Mouse (Mus musculus) fat pad, adult 2 months (tissue): ENCODE measurements at regions not wholly inside any gene's neighbourhood (a gene's known extent, or its start where the extent isn't known, plus 50 kb on each side); places are given as distances from the start of the nearest gene placed in this dataset.
A peak's percentile ranks its signal among the peaks of the same experiment; 100 is the strongest.

Experiments
- DNase-seq: peaks from one replicate; pipeline ENCODE4 v3.0.0-alpha.2; 2011; ENCODE audit warnings: low read depth, low spot score; ENCODE audit errors: extremely low read depth

GRCm38 (mm10) chr19:33042760-33043159 is 285.5 kb downstream of the Pten start:
- DNase-seq, result no peak

- no peak for DNase-seq
These were observed 286.4 kb downstream of the Pten start for GRCm38 (mm10) chr19:33043696-33044095.

- DNase-seq, result no peak
These were observed 291.6 kb downstream of the Pten start for GRCm38 (mm10) chr19:33048754-33049442.

GRCm38 (mm10) chr19:33053199-33053867 is 296.0 kb downstream of the Pten start:
- DNase-seq, result no peak

GRCm38 (mm10) chr19:33056372-33056791 is 299.1 kb downstream of the Pten start:
- DNase-seq, result no peak

- DNase-seq, result no peak
These were observed 303.7 kb downstream of the Pten start for GRCm38 (mm10) chr19:33061006-33061405.

- peak; percentile 87 for DNase-seq
These were observed 305.1 kb downstream of the Pten start for GRCm38 (mm10) chr19:33062165-33063058.

GRCm38 (mm10) chr19:33065274-33066200 is 308.2 kb downstream of the Pten start:
- no peak for DNase-seq

GRCm38 (mm10) chr19:33068351-33068955 is 311.2 kb downstream of the Pten start:
- no peak for DNase-seq

GRCm38 (mm10) chr19:33069761-33070160 is 312.5 kb downstream of the Pten start:
- DNase-seq, result no peak

- DNase-seq, result no peak
These were observed 315.0 kb downstream of the Pten start for GRCm38 (mm10) chr19:33072299-33072698.

- no peak for DNase-seq
These were observed 317.2 kb downstream of the Rnls start for GRCm38 (mm10) chr19:33074907-33075306.

GRCm38 (mm10) chr19:33078681-33079360 is 313.3 kb downstream of the Rnls start:
- no peak for DNase-seq

- DNase-seq, result no peak
These were observed 312.1 kb downstream of the Rnls start for GRCm38 (mm10) chr19:33079959-33080358.

GRCm38 (mm10) chr19:33081493-33081892 is 310.6 kb downstream of the Rnls start:
- no peak for DNase-seq

GRCm38 (mm10) chr19:33083371-33083770 is 308.7 kb downstream of the Rnls start:
- DNase-seq, result no peak

- DNase-seq, result no peak
These were observed 307.4 kb downstream of the Rnls start for GRCm38 (mm10) chr19:33084683-33085082.
